Mouse (Mus musculus) large intestine, adult 2 months (tissue): ENCODE results near the gene Glmp. TPM values are rescaled to one million over a fixed set of nuclear protein-coding genes. Genes with fewer than 3 reads are reported as not detected.
A peak's percentile ranks its signal among the peaks of the same experiment; 100 is the strongest.
"Not testable (repeated sequence)": the region's sequence is repeated elsewhere in the genome, so short reads cannot be mapped to it uniquely, and the experiment has no call there.

ENCODE experiments used
- DNase-seq: peaks from one replicate; pipeline ENCODE4 v3.0.0-alpha.2; 2012; ENCODE audit warnings: low read depth, low spot score
- WGBS: fragments of 180-500 bp; shearing (Covaris S2); methylation state at CpG from one replicate; pipeline ENCODE4 v1.1.7; 2018; 5-methylcytosine and 5-hydroxymethylcytosine counted together
- polyA plus RNA-seq: library from polyadenylated mRNA; depleted of rRNA; stranded (reverse); fragments of >200 nt; gene quantifications from 2 replicates; pipeline ENCODE4 v1.2.3, GENCODE M21; 2012

The Glmp gene
- polyA plus RNA-seq, 1 experiment = 194 TPM

GRCm38 (mm10) chr3:88334902-88335435 is 10.1 kb downstream of the Glmp start:
- no peak for DNase-seq
- 16% methylated on average over 3 of the region's 3 CpGs for WGBS

DNA sequence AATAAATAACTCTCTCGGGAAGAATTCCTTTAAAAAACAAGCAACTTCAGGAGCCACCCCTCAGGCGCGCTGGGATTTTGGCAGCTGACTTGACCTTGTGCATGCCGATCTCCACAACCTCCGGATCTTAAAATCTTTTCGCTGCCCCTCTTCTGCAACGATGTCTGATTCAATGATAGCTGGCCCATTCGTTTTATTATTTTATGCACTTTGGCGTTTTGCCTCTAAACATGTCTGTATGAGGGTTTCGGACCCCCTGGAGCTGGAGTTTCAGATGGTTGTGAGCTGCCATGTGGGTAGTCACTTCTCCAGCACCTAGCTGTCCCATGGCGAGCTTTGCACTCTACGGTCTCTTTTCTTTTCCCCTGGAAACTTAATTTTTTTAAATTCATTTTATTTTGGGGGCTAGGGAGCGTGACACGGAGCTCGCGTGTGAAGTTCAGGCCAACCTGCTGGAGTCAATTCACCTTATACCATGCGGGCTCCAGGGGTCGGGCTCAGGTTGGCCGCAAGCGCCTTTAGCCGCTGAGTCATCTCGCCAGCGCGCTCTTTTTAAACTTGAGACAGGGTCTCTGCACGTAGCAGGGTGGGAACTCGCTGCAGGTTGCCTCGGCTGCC is 10.7 kb downstream of the Glmp start:
- under 1% methylated on average over 27 of the region's 27 CpGs for WGBS
- no peak for DNase-seq

DNA sequence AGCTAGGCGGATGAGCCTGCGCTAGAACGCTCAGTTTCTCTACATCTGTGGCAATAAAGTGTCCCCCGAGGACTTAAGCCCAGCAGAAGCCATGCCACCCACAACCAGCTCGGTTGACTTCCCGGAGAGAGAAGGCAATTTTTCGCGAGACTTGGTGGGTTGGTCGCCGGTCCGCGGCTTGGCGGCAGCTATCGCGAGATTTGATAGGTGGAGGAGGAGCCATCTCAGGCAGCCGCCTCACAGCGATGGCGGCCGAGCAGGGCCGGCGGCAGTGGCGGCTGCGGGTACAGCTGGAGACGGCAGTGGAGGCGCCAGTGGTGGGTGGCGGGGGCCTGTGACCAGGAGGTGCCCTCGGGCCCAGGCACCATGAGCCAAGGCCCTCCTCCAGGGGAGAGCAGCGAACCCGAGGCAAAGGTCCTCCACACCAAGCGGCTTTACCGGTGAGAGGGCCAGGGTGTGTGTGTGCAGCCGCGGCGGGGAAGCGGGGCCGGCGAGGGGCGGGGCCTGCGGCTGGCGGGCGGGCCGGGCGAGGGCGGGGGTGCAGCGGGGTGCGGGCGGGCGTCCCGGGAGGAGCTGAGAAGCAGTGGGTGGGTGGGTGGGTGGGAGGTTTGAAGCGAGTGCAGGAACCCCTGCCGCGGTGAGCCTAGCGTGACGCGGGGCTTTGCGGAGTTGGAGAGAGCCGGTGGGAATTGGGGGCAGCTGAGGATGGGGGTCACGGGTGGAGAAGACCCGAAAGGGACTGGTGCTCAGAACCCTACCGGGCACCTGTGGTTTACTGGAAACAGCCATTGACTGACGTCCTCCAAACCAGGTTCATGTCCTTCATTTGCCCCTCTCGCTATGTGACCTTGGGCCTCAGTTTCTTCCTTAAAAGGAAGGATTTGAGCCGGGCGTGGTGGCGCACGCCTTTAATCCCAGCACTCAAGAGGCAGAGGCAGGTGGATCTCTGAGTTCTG is 11.5 kb downstream of the Glmp start, which contains the start of the genes Tmem79 and Smg5:
Gene Tmem79 (minus strand): TSS at position 91 of the 956 bp plus-strand sequence.
Gene Smg5 (plus strand): TSS at position 203 of the 956 bp plus-strand sequence.
- 1% methylated on average over 65 of the region's 66 CpGs for WGBS
- DNase-seq = peak; percentile 81

DNA sequence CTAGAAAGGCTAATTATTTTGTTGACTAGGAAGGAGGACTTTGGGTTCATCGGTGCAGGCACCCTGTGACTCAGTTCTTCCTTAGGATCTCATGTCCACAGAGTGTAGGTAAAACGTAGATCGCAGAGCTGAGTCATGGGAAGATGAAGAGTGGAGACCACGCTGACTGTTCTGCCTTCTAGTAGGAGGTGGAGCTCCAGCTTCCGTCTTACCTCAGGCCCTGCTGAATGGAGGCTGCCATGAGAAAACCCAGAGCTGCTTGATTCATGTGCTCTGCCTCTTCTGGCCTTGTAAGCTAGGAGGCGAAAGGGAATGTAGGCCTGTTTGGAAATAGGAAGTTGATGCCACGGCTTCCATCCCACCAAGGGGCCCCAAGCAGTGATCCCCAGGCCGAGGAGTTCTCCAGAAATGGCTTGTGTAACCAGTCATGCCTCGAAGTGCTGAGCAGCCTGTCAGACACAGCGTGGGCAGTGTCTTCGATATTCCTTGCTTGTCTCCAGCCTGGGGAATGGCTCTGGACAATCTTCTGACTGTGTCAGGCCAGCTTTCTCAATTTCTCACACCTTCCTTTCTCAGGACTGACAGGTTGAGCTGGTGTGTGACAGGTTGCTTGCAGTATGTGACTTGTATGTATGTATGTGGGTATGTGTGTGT is 12.7 kb downstream of the Glmp start:
- 39% methylated on average over 11 of the region's 11 CpGs for WGBS
- DNase-seq = no peak

DNA sequence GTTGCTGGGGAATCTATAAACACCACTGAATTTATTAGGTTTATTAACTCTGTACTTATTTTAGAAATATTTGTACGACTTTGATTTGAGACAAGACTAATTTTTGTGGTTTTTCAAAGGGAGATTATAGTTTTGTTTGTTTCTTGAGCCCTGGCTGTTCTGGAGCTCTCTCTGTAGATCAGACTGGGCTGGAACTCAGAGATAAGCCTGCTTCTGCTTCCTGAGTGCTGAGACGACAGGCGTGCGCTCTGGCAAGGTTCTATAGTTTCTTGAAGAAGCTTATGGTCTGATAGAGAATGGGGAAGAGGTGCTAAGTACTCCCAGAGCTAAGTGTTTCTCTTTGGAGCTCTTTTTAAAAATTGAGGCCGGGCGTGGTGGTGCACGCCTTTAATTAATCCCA is 13.5 kb downstream of the Glmp start:
- DNase-seq = no peak
- 87% methylated on average over 7 of the region's 7 CpGs for WGBS

DNA sequence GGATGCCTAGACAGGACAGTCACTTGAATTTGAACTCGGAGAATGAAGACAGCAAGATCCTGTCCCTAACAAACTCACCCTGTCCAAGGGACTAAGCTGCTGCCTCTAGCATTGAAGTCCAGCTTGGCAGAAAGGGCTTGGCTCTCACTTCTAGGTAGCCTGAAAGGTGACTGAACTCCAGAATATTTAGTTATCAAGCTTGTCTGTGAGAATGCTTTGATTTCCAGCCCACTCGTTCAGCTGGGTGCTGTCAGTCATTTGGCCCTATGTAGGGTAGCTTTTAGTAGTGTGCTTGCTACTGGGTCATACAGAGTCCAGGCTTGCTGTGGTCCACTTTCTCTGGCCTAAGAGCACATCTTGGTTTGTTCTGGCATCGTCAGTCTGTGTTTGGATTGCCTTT is 14.2 kb downstream of the Glmp start:
- 68% methylated on average over 3 of the region's 3 CpGs for WGBS
- DNase-seq = no peak

GRCm38 (mm10) chr3:88350732-88351131 is 25.9 kb downstream of the Glmp start:
- DNase-seq = no peak
- 91% methylated on average over 13 of the region's 13 CpGs for WGBS

GRCm38 (mm10) chr3:88352907-88353306 is 28.1 kb downstream of the Glmp start:
- DNase-seq = no peak
- WGBS = 80% methylated on average over 9 of the region's 9 CpGs

- WGBS = 86% methylated on average over 8 of the region's 8 CpGs
- no peak for DNase-seq
Observed at GRCm38 (mm10) chr3:88354396-88355165, 29.8 kb downstream of the Glmp start.

DNA sequence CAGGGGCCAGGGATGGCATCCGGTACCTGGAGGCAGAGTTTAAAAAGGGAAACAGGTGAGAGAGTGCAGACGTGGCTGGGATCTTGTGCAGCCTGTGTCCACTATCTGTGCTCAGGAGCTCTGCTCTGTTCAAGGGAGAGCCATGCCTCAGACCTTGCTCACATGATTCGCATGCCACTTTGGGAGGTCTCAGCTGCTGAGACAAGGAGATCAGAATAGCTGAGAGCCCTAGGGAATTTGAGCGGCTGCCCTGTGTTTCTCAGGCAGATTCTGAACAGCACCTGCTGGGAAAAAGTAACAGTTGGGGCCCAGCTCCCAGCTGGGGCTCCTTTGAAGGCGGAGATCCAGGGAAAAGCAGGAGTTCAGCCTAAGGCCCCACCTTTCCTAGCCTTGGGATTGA is 34.8 kb downstream of the Glmp start:
- DNase-seq = no peak
- WGBS = 89% methylated on average over 5 of the region's 5 CpGs

DNA sequence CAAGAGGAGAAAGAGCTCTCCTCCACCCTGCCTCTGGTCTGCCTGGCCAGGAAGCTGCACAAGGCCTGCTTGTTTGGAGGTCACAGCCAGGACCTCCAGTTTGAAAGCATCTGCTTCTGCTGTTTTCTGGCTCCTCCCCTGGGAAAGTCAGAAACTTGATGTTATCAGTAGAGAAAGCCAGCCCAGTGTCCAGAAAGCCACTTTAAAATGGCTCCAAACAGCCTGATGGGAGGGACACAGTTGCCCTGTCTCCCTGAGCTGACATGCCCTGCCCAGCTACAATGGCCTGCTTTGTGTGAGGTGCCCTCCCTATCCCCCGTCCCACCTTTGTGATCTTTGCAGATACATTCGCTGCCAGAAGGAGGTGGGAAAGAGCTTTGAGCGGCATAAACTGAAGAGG is 35.2 kb downstream of the Glmp start:
- no peak for DNase-seq
- 78% methylated on average over 3 of the region's 3 CpGs for WGBS

DNA sequence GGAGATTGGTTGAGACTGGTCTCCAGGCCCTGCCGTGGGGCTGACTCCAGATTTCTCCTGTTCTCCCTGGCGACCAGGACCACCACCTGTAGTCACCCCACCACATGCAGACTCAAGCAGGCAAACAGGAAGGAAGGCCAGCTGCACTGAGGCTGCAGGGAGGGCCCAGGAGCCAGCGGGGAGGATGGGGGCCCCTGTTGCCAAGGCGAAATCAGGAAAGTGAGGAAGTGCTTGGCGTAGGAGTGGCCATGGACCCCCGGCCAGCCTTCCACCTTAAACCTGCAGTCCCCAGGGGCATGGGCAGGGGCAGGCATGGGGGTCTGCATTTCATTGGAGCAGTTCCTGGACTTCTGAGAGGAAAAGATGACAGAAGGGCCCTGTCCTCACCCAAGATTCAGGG is 36.3 kb downstream of the Glmp start:
- WGBS = 73% methylated on average over 6 of the region's 6 CpGs
- DNase-seq = no peak

DNA sequence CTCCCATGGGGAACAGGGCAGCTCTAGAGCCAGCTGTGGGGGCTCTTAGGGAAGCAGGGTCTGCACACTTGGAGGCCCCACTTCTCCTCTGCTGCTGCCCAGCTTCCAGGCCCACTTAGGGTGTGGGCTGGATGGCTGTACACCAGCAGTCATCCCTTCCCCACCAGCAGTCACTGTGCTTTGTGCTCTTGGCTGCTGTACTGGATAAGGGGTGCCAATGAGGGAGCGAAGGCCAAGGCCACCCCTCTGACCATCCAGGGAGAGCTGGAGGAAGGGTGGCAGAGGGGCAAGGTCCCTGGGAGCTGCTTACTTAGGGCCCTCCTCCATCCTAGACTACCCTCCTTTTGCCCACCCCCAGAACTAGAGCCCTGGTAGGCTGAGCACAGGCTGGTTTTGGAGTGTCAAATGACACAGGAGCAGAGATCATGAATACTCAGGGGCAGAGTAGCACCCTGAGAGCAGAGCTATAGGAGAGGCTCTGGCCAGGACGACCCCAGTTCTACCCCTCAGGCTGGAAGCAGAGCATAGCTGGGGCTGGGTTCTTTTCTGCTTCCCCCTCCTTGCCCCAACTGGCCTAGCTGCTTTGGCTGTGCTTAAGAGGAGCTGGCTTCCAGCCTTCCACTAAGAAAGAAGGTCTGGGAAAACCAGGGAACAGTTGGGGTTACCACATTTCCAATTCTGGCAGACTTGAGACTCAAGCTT is 36.9 kb downstream of the Glmp start:
- DNase-seq = no peak
- WGBS = 81% methylated on average over 2 of the region's 2 CpGs

DNA sequence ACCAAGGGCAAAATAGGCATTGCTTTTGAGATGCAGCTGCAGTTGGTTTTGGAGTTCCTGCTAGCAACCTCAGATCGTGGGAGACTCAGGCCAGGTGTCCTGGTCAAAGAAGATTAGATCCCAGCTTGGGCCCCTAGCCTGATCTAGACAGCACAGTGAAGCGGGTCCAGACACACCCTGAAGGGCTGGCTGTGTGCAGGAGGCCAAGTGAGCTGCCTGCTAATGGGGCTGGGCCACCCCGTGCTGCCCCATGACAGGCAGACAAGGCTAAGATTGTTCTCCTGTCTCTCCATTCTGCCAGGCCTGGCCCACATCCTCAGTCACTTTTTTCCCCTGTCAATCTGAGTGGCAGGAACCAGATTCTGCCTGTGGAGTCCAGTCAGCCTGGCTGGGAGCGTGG is 38.9 kb downstream of the Glmp start:
- DNase-seq = no peak
- WGBS = 34% methylated on average over 4 of the region's 4 CpGs

DNA sequence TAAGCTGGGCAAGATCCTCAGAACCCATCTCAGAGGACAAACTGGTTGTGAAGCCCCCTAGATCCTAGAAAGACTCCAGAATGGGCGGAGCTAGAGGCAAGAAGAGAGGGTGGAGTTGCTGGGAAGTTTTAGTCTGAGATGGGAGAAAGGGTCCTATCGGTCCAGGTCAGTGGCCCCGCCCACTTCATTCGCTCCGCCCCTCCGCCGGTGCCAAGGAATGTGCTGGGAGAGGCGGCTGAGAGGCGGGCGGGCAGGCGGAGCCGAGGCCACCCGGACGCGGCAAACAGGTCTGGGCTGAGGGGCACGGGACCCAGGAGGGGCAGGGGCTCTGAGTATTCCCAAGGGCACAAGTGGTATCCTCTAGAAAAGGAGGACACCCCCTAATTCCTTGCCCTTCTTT is 39.5 kb downstream of the Glmp start, which contains the start of gene Paqr6:
Gene Paqr6 (plus strand): TSS at position 248 of the 400 bp plus-strand sequence.
- 8% methylated on average over 16 of the region's 16 CpGs for WGBS
- no peak for DNase-seq

DNA sequence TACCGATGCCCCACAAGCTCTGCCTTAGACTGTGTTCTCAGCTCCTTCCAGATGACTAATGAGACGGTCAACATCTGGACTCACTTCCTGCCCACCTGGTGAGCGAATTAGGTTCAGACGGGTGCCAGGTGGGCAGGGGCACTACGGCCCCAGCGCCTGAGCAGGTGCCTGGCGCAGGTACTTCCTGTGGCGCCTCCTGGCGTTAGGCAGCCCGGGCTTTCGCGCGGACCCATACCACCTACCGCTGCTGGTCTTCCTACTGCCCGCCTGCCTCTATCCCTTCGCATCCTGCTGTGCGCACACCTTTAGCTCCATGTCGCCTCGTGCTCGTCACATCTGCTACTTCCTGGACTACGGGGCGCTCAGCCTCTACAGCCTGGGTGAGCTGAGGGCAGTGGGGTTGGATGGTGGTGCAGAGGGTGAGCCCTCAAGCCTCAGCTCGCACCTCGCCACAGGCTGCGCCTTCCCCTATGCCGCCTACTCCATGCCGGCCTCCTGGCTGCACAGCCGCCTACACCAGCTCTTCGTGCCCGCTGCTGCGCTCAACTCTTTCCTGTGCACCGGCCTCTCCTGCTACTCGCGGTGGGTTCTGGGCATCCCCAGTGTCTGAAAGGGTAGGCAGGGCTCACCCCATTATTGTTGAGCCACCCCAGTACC is 41.0 kb downstream of the Glmp start:
- 58% methylated on average over 33 of the region's 34 CpGs for WGBS

GRCm38 (mm10) chr3:88366830-88367428 is 42.1 kb downstream of the Glmp start:
- not testable (repeated sequence) for DNase-seq
- WGBS = 7% methylated on average over 22 of the region's 22 CpGs

More for the DNA sequence above, 41.0 kb downstream of the Glmp start:
- DNase-seq = no peak

DNA sequence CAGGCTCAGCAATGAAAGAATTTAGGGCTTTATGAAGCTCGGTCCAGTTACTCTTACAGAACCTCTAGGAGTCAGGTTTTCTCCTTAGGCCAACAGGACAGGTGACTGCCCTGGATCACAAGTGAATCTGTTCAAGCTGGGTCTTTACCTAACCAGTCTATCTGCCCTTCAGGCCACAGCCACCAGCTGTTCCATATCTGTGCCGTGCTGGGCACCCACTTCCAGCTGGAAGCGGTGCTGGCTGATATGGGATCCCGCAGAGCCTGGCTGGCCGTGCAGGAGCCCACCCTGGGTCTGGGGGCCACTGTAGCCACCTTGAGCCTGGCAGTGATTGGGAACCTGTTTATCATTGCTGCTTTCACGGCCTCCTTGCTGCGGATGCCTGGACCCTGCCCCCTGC is 42.7 kb downstream of the Glmp start:
- not testable (repeated sequence) for DNase-seq
- 71% methylated on average over 4 of the region's 7 CpGs for WGBS
